ENCODE assay signal across 9 mouse cellular contexts in the genomic region with DNA sequence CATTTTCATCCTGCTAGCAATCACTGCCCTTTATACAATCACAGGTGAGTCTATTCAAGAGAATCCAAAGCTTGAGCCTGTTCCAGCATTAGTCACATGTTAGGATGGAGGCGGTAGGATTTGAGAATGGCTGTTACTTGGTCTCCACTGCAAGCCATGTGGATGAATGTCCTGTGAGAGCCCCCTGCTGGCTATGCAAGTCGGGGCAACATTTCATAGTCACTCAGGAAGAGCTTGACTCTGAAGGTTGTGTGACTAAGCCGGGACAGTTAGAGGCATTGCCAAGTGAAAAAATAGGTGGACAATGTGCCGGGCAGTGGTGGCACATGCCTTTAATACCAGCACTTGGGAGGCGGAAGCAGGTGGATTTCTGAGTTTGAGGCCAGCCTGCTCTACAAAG. TPM values are rescaled to one million over a fixed set of nuclear protein-coding genes. Genes with fewer than 3 reads are reported as not detected.
DNase-seq lines count a peak whose midpoint lies in the region; ATAC-seq and TF ChIP-seq lines count a peak whose summit lies in the region.
"Had no signal": no experiment of that assay in that cellular context is flagged by ENCODE, and none has a peak within 500 bp of the region (broad histone marks: within the 10 kb centered on the region; RNA-seq: fewer than 3 reads in every experiment).

No protein-coding gene starts in this region.

- no peak for TF ChIP-seq POLR2A in olfactory bulb, adult 2 months (IDR thresholded peaks at IDR 0.05; ENCODE audit: insufficient read depth, low read depth, low read length)

- TF ChIP-seq CTCF in olfactory bulb, adult 2 months (IDR thresholded peaks at IDR 0.05; ENCODE audit: insufficient read depth, low read depth, low read length) = peak; percentile 11; the same call in 1 of the 2 replicates

- H3K27me3 ChIP-seq in intestine, embryonic 14.5 days (replicated peaks; ENCODE audit: control insufficient read depth, insufficient read depth, low read length) = no peaks in the 10 kb centered on the region
- no peaks in the 10 kb centered on the region for H3K27me3 ChIP-seq in intestine, embryonic 16.5 days (replicated peaks; ENCODE audit: control insufficient read depth, insufficient read depth, low read length)
- H3K27me3 ChIP-seq: midbrain, embryonic 12.5 days had no signal

- whole genome bisulfite sequencing in intestine, embryonic 14.5 days = 49% methylated on average over 5 of the region's 5 CpGs
- 51% methylated on average over 5 of the region's 5 CpGs for WGBS in intestine, embryonic 16.5 days
- WGBS in olfactory bulb, adult 2 months = 46% methylated on average over 5 of the region's 5 CpGs

- no peak overlapping the region for H3K4me2 ChIP-seq in intestine, embryonic 14.5 days (ENCODE audit: low read length)
- H3K4me2 ChIP-seq in intestine, embryonic 16.5 days (ENCODE audit: low read depth, low read length) = no peak overlapping the region
- H3K4me2 ChIP-seq: midbrain, embryonic 12.5 days had no signal

- no peak overlapping the region for H3K9ac ChIP-seq in intestine, embryonic 14.5 days (ENCODE audit: low read length)
- H3K9ac ChIP-seq in intestine, embryonic 16.5 days (ENCODE audit: low read depth, low read length) = no peak overlapping the region
- H3K9ac ChIP-seq: midbrain, embryonic 12.5 days had no signal

- no peak overlapping the region for H3K4me3 ChIP-seq in intestine, embryonic 14.5 days (ENCODE audit: low read depth, low read length)
- H3K4me3 ChIP-seq in intestine, embryonic 16.5 days (ENCODE audit: low read length) = no peak overlapping the region
- H3K4me3 ChIP-seq in olfactory bulb, adult 2 months (ENCODE audit: insufficient read depth, low read depth, low read length) = no peak overlapping the region
- H3K4me3 ChIP-seq: midbrain, embryonic 12.5 days had no signal

- no peak for ATAC-seq in intestine, embryonic 14.5 days (replicated peaks; ENCODE audit: low FRiP score, low TSS enrichment, low read depth)
- ATAC-seq in intestine, embryonic 16.5 days = no peak; the same call in 1 of the 2 replicates

- peak; percentile 50 for DNase-seq in intestine, embryonic 14.5 days (ENCODE audit: low spot score)
- DNase-seq in CD4-positive helper T cell, adult 2 months (ENCODE audit: low read depth, low spot score) = peak; percentile 40
- peak; percentile 77 for DNase-seq in ZHBTc4 (ENCODE audit: low read depth, low spot score)
- peak; percentile 9 for DNase-seq in forelimb bud, embryonic 11.5 days (ENCODE audit: low read depth, low spot score)
- no peak for DNase-seq in gastrocnemius, postnatal 10 days
- DNase-seq in cerebellum, adult 9-10 months = no peak

- H3K27ac ChIP-seq in intestine, embryonic 14.5 days (ENCODE audit: low read depth) = no peak overlapping the region
- no peak overlapping the region for H3K27ac ChIP-seq in intestine, embryonic 16.5 days (ENCODE audit: low read length)
- H3K27ac ChIP-seq in olfactory bulb, adult 2 months (ENCODE audit: insufficient read depth, low read depth, low read length) = no peak overlapping the region
- H3K27ac ChIP-seq: midbrain, embryonic 12.5 days had no signal

- H3K4me1 ChIP-seq in intestine, embryonic 14.5 days (replicated peaks; ENCODE audit: control insufficient read depth, insufficient read depth, low read length) = no peaks in the 10 kb centered on the region
- H3K4me1 ChIP-seq in intestine, embryonic 16.5 days (ENCODE audit: control insufficient read depth, insufficient read depth, low read length) = peaks cover 3% of the 10 kb centered on the region; the same call in 1 of the 2 replicates
- no peaks in the 10 kb centered on the region for H3K4me1 ChIP-seq in olfactory bulb, adult 2 months (ENCODE audit: control insufficient read depth, insufficient read depth, low read length)
- H3K4me1 ChIP-seq: midbrain, embryonic 12.5 days had no signal

- no peaks in the 10 kb centered on the region for H3K9me3 ChIP-seq in intestine, embryonic 14.5 days (ENCODE audit: control insufficient read depth, low read length)
- H3K9me3 ChIP-seq in intestine, embryonic 16.5 days (ENCODE audit: control insufficient read depth, low read length) = no peaks in the 10 kb centered on the region
- H3K9me3 ChIP-seq: midbrain, embryonic 12.5 days had no signal

- H3K36me3 ChIP-seq in intestine, embryonic 14.5 days (ENCODE audit: control insufficient read depth, insufficient read depth, low read length) = no peaks in the 10 kb centered on the region
- H3K36me3 ChIP-seq in intestine, embryonic 16.5 days (ENCODE audit: control insufficient read depth, insufficient read depth, low read length) = no peaks in the 10 kb centered on the region
- H3K36me3 ChIP-seq: midbrain, embryonic 12.5 days had no signal

RNA-seq across cellular contexts. Expression of gene Slc5a1, which starts 40.0 kb away (rescaled TPM):
- polyA plus RNA-seq in intestine, embryonic 14.5 days (2014; fragmentation: Nextera tagmentation; extraction: Ambion mirVana) = 15.1 and 17.5 TPM in 2 replicates
- 93.5 and 131 TPM in 2 replicates for polyA plus RNA-seq in intestine, embryonic 16.5 days (2015; fragmentation: Nextera tagmentation; extraction: Ambion mirVana)
- polyA plus RNA-seq in olfactory bulb, adult 2 months (2012; ENCODE audit: insufficient read depth, insufficient read length, low replicate concordance, missing spikeins) = not detected in 2 replicates
- not detected for total RNA-seq in gastrocnemius, postnatal 10 days (2021)
- polyA plus RNA-seq: midbrain, embryonic 12.5 days had no signal

Comparison
In these comparisons a context has a peak if more than half of its experiments do, and no peak if none do; other contexts are left out.
1. DNase-seq: peak in intestine, embryonic 14.5 days (single experiment), CD4-positive helper T cell, adult 2 months (single experiment), ZHBTc4 (single experiment) and forelimb bud, embryonic 11.5 days (single experiment); none in gastrocnemius, postnatal 10 days (single experiment) and cerebellum, adult 9-10 months (single experiment).
2. RNA of gene Slc5a1, which starts 40.0 kb away (polyA plus RNA-seq): 93.5 to 131 TPM in intestine, embryonic 16.5 days and 15.1 to 17.5 TPM in intestine, embryonic 14.5 days; not detected in olfactory bulb, adult 2 months; every median in the first group is over 10 times any median in the second.